Mouse (Mus musculus) T-helper 1 cell (primary cell): ENCODE data around the gene Ccdc89.

ENCODE experiments used
- in situ Hi-C: fragments of 300-600 bp; cut with MboI, MseI; formaldehyde crosslinking; loops from one replicate; pipeline ENCODE4 v1.15.1; 2025; ENCODE audit warnings: high pct_unique_total_duplicates

The Ccdc89 gene

DNA sequence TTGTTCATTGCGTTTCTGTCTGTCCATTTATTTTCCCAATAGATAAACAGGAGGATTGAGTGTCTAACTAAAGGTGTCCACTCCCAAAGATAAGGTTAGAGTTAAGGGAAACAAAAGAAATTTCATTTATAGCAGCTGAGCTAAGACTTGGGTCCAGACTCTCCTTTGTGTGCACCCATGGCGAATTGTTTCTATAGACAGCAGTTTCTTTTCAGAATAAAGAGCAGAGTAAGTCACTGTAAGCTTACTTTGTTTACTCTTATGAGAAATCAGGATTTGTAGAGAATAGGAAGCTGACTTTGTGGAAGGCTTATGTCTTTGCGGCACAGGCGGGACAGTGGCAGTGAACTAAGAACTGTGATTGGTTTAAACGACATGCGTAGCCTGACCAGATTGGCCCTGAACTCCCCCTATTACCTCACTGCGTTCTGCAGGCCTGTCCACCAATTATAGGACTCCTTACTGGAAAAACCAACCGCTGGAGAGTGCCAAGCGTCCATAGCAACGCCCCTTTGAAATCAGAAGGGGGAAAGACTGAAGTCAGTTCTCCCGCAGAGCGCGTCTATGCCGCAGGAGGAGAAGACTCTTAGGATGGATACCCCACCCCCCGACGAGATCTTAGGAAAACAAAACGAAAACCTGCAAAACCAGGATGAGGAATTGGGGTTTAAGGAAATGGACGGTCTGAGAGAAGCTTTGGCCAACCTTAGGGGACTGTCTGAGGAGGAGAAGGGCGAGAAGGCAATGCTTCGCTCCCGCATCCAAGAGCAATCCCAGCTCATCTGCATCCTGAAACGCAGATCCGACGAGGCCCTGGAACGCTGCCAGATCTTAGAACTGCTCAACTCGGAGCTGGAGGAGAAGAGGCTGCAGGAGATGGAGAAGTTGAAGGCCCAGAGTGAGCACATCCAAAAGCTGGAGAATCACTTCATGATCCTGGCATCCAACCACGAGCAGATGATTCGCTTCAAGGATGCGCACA lies at the start of gene Ccdc89:
Gene Ccdc89, plus strand, starts transcription at position 558 of the 982 bp plus-strand sequence.
- in situ Hi-C loops: no loop called here

- in situ Hi-C loops: no loop called here
Observed at GRCm38 (mm10) chr7:90384411-90384810, 42.0 kb upstream of the Ccdc89 start.

- in situ Hi-C loops: no loop called here
Observed at GRCm38 (mm10) chr7:90386885-90387459, 39.4 kb upstream of the Ccdc89 start.

DNA sequence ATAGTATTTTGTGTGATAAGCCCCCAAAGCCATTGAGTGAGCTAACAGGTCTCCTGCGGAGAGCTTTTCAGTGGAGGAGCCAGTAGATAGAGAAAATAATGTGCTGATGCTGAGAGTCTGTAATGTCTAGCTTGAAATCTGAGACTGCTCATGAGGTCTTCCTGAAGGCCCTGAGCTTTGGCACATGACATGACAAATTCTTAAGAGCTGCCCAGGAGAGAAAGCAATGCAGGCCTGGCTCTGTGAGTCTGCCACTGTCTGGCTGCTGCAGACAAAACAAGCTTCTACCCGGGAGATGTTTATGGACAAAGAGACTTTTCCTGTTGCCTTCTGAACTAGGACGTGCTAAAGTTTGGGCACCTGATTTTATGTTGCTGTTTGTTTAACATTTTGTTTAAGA lies 36.6 kb upstream of the Ccdc89 start:
- in situ Hi-C loops: no loop called here

DNA sequence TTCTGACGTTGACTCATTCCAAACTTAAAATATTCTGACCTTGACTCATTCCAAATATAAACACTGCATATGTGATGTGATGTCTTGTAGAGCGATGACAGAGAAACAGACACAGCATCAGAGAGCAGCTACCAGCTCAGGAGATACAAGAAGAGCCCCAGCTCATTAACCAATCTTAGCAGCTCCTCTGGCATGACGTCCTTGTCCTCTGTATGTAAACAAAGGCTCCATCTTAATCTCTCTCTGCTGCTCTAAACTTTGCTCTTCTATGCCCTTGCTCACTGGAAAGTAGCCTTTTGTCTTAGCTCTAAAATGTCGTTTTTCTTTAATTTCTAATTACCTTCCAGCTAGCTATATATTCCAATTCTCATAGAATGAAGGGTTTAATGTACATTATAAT lies 31.3 kb upstream of the Ccdc89 start:
- in situ Hi-C loops: no loop called here

DNA sequence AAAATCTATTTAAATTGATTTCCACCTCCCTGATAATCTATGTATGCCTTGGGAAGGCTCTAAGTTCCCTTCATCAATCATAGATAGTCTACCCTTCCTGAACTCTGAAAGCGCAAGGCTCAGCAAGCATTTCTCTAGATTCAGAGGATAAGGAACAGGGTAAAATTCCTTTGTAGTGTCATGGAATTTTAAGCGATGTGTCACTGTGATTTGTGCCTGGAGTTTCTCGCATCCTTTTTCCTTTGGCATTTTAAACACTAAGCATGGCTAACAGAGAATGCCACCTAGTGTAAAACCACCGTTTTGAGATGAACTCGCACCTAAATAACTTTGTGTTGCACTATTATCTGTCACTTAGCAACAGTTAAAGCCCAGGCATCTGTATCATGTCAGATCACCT lies 30.4 kb upstream of the Ccdc89 start:
- in situ Hi-C loops: no loop called here

DNA sequence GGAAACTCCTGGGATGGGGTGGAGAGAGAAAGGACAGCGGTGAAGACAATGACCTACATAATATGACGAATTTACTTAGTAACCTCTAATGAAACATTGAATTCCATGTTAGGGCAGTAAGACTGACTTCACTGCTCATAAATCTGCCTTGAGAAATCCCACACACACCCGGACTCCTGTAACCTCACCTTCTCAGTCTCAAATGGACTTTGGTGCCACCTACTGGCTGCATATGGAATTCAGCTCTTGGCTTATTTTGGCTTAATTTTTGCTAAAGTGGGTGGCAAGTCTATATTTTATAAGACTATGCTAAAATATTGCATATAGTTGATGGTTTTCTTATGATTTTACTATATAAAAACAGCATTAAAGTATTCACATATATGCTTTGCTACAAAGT lies 16.4 kb upstream of the Ccdc89 start:
- in situ Hi-C loops: loop anchor here (25.0 kb wide), 1 partner anchor 123 kb away; no protein-coding TSS in a partner anchor

DNA sequence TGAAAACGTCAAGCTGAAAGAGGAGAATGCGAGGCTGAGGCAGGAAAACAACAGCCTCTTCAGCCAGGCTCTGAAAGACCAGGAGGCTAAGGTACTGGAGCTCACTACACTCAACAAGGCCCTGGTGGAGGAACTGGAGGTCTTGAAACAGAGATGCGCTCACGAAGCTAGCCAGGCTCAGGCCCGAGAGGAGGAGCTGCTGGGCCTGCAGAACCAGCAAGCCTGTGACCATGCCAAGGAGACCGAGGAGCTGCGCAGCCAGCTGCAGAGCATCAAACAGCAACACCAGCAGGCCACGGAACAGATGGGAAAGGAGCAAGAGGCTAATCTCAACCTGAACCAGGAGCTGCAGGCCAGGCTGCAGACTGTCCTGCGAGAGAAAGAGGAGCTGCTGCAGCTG lies 629 bp downstream of the Ccdc89 start:
- in situ Hi-C loops: no loop called here

- in situ Hi-C loops: no loop called here
Observed at GRCm38 (mm10) chr7:90432221-90432620, 5.8 kb downstream of the Ccdc89 start.

GRCm38 (mm10) chr7:90440044-90440443 lies 13.7 kb downstream of the Ccdc89 start:
- in situ Hi-C loops: no loop called here

DNA sequence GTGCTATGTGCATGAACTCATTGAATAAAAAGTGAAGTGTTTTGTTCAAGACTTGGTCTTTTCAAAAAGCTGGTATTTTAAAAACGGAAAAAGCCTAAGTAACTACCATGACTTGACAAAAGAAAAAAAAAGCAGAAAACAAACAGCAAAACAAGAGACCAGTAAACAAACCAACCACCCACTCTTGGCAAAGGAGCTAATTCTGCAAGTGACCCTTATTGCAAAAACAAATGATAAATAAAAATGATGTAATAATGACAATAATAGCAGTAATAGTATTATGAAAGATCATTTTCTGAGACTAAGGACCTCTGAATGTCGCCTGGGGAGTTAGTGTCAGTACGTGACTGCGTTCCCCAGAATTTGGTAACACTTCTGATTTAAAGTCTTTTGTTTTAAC lies 15.7 kb downstream of the Ccdc89 start:
- in situ Hi-C loops: no loop called here

GRCm38 (mm10) chr7:90442518-90443080 lies 16.2 kb downstream of the Ccdc89 start, which contains the start of gene Crebzf:
Gene Crebzf (plus strand): TSS chr7:90442729.
- in situ Hi-C loops: no loop called here

DNA sequence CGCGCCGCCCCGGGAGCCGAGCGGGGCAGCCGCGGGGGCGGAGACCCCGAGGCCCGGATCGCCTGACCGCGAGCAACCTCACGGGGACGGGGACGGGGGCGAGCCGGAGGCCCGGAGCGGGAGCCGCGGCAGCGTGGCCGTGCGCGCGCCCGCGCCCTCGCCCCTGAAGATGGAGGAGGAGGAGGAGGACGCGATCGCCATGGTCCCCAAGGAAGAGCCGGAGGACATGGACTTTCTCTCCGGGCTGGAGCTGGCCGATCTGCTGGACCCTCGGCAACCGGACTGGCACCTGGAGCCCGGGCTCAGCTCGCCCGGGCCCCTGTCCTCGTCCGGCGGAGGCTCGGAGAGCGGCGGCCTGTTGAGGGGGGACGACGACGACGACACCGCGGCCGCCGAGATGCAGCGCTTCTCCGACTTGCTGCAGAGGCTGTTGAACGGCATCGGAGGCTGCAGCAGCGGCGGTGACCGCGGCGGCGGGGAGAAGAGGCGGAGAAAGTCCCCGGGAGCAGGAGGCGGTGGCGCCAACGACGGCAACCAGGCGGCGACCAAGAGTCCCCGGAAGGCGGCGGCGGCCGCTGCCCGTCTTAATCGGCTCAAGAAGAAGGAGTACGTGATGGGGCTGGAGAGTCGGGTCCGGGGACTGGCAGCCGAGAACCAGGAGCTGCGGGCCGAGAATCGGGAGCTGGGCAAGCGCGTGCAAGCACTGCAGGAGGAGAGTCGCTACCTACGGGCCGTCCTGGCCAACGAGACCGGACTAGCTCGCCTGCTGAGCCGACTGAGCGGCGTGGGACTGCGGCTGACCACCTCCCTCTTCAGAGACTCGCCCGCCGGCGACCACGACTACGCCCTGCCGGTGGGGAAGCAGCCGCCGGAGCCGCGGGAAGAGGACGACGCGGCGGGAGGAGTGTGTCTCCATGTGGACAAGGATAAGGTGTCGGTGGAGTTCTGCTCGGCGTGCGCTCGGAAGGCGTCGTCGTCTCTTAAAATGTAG lies 17.0 kb downstream of the Ccdc89 start:
- in situ Hi-C loops: no loop called here

- in situ Hi-C loops: no loop called here
Observed at GRCm38 (mm10) chr7:90444206-90444605, 17.8 kb downstream of the Ccdc89 start.

DNA sequence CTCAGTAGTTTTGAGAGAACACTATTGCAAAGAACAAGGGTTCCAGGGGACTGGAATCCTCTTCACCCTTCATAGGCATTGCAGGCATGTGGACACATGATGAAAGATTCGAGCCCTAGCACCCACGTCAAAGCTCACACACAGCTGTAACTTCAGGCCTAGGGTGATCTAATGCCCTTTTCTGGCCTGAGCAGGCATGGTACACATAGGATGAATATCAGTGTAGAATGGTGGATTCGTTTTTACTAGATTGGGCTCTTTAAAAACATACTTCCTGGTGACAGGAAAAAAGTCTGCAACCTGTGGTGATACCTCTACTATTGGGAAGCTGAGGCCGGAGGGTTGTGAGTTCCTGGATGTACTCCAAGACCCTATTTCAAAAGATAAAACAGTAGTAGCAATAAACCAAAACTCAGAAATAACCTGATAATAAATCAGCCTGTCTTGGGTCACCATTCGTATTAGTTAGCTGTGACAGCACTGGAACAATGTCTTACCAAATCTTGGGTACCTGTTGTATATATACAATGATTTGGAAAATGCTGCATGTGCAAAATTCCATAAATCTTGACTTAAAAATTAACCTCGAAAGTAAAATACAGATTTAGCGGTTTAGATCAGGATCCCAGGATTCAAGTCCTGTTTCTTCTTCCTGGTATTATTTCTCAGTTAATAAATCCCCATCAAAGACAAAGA lies 29.9 kb downstream of the Ccdc89 start:
- in situ Hi-C loops: loop anchor here (10.0 kb wide), 1 partner anchor 1051 kb away; the partner anchor contains the start of genes Fzd4 and Tmem135

DNA sequence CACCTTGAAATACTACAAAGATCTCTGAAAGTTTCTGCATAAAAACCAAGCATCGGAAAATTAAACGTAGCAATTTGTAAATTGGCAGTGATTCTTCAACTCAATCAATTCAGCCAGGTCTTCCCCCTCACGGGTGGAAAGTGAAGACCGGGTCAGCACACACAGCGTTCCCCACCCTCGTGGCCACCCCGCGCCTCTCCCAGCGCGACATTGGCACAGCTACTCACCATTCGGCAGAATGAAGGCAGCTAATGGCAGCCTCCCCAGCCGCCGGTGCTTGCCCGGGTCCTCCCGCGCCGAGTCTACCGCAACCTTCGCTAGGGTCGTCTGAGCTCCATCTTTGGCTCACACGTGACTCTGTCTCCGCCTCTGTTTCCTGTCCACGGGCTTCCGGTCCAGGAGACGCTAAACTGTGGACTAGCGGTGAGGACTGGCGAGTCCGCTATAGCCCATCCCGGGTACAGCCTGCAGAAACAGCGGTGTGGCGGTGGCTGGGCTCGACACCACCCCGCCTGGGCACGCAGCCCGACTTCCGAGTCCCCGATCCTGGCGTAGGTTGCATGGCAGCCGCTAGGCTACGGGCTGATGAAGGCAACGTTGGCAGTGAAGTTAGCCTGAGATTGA lies 30.6 kb downstream of the Ccdc89 start, which contains the start of gene Tmem126a:
Gene Tmem126a, minus strand, starts transcription at position 385 of the 624 bp plus-strand sequence.
- in situ Hi-C loops: loop anchor here (10.0 kb wide), 1 partner anchor 1052 kb away; the partner anchor contains the start of genes Fzd4 and Tmem135

DNA sequence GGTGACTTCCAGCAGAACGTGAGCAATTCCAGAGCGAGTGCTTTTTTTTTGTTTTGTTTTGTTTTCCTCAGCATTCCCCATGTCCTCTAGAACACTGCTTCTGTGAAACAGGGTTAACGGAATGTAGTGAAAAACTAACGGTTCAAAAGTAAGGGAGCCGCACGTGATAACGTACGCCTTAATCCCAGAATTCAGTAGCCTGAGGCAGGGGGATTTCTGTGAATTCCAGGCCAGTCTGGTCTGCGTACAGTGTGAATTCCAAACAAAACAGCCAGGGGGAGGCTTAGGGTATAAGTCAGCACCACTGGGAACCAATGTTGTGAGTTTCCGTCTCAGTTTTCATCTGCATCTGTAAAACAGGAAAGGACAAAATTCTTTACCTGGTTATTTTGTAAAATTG lies 31.1 kb downstream of the Ccdc89 start:
- in situ Hi-C loops: loop anchor here (10.0 kb wide), 1 partner anchor 1053 kb away; the partner anchor contains the start of genes Fzd4 and Tmem135

DNA sequence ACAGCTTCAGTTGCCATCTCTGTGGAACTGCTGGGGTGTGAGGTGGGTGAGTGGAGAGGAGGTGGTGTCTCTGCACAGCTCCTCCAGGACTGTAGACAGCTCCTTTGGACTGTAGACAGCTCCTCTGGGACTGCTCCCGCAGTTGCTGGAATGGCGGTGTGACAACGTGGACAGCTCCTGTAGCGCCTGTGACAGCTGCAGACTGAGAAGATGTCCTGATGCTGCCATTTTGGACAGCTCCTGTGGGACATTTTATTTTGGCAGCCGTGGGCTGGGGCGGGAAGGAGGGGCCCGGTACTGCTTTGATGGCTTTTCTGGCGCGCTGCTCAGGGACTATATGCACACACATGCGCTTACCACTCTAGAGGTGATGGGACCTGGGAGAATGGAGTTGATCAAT lies 34.0 kb downstream of the Ccdc89 start:
- in situ Hi-C loops: no loop called here

GRCm38 (mm10) chr7:90460930-90461329 lies 34.6 kb downstream of the Ccdc89 start:
- in situ Hi-C loops: no loop called here

DNA sequence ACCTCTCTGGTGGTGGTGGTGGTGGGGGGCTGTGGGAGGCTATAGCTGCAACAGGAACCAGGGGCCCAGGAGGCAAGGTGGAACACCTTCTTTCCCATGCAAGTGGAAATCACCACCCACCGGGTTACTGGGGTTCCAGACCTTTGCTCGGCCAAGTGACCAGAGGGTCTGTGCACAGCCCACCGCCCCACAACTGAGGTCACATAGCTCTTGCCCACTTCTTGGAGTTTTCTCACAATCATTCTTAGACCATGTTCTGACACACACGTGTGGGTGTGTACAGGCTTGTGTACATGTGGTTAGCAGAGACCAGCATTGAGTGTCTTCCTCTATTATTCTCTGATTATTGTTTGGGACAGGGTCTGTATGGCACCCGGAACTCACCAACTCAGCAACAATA lies 35.1 kb downstream of the Ccdc89 start:
- in situ Hi-C loops: no loop called here
